Mouse (Mus musculus) embryo, embryonic 11 days (tissue): Measurements from ENCODE around the gene Pcdh15.
A peak's percentile ranks its signal among the peaks of the same experiment; 100 is the strongest.

Source experiments
- DNase-seq: peaks from one replicate; pipeline ENCODE4 v3.0.0-alpha.2; 2015

Pcdh15 gene

DNA sequence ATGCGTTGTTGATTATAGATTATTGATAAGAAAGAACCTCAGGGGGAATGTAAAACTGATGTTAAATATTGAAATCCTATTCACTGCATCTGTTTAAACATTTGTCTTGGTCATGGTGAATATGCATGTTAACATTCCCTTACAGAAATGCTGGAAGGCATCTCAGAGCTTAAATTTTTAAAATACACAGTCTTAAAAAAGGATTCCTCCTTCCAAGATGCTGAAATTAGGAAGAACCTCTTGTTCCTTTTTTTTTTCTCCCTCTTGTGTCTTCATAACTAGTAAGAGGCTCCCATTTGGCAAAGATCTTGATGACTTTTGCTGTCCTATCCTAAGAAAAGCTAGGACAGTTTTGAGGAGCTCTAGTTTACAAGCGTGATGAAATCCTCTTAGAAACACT is 284.9 kb downstream of the Pcdh15 start:
- no peak for DNase-seq

DNA sequence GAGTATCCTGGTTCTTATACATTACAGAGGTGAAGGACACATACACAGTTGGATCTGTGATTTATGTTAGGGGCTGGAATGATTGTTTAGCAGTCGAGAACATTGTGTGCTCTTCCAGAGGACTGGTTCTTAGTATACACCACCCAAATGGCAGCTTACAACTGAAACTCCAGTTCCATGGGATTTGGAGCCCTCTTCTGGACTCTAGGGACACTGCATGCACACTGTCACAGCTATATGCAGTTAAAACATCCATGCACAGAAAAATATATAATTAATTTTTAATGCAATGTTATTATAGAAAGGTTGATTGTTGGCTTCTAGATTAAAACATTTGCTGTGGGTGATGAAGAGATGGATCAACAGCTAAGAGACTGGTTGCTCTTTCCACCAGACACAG is 301.3 kb downstream of the Pcdh15 start:
- peak; percentile 3 for DNase-seq

- no peak for DNase-seq
Observed at GRCm38 (mm10) chr10:73425408-73425807, 326.3 kb downstream of the Pcdh15 start.

GRCm38 (mm10) chr10:73431345-73431744 is 332.2 kb downstream of the Pcdh15 start:
- no peak for DNase-seq

DNA sequence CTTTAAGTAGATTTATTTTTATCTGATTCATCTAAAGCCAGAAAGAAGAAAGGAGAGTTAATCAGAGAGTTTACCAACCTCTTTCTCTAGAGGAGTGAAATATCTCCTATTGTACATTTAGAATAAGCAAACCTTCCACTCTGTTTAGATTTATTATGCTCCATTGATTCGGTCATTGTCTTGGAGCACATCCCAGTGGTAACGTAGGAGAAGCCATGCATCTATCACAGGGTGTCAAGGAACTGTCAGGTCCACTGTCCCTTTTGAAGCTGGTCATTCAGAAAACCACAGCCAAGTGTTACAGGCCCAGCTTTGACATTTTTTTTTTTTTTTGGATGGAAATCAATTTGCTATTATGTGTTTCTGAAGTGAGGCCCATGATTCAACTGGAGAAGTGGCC is 384.9 kb downstream of the Pcdh15 start:
- no peak for DNase-seq

DNA sequence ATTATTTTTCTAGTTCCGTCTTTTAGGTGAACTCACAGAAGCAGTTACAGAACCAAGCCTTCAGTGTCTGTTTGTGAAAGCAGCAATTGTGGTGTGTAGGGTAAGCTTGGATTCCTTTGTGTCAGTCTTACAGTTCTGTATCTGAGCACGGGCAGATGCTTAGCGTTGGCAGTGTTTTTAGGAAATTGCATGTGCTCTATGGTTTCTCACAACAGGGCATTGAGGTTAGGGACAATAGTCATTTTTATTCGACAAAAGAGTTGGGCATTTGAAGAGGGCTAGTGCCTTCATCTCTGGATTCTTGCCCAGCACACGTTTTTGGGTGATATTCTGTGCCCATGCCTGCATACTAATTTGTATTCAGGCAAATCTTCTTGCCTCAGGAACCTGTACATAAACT is 392.5 kb downstream of the Pcdh15 start:
- DNase-seq, result no peak

DNA sequence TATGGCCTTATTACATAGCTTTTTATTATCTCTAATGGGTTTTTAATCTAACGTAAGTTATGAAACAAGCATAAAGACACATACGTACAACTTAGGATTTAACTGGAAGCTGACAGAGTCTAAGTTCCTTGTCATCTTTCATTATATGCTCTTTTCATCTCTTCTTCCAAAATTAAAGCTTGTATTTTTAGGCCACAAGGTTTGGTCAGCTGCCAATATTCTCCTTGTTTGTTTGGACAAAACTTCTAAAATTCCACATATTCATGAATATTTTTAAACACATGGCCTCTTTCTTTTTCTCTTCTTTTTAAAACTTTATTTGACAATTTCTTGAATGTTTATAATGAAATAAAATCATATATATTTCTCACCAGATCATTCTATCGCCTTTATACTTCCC is 415.7 kb downstream of the Pcdh15 start:
- no peak for DNase-seq

DNA sequence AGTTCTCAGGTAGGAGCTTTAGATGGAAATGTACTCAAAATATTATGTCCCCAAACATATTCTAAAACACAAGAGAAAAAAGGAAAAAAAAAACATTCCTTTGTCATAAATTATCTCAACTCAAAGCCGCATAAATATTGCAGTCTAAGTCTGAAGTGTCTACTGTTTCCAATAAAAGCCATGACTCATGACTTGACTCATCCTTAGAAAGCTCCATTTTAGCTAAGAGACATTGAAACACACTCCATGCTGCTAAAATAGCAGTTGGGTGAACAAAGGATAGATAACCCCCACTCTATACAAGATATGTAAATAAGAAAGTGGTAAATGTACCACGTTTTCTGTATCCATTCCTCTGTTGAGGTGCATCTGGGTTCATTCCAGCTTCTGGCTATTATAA is 416.6 kb downstream of the Pcdh15 start:
- no peak for DNase-seq

DNA sequence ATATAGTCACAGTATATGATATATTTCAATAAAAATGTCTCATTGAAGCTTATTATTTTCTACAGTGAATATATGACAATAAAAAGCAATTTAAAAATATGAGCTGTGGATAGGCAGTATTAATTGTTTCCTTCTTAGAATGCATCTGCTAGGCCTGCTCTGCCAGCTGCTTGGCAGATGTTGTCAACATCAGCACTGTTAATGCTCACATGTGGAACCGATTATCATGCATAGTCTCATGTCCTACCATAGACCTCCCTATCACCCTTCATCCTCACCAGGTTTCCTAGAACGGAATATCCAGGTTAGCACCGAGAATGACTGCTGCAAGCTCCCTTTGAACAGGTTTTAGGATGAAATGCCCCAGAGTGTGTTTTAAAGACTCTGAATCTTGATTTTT is 420.3 kb downstream of the Pcdh15 start:
- DNase-seq, result peak; percentile 45

- peak; percentile 4 for DNase-seq
Observed at GRCm38 (mm10) chr10:73552831-73553230, 453.7 kb downstream of the Pcdh15 start.

GRCm38 (mm10) chr10:73564216-73564615 is 465.1 kb downstream of the Pcdh15 start:
- peak; percentile 19 for DNase-seq

DNA sequence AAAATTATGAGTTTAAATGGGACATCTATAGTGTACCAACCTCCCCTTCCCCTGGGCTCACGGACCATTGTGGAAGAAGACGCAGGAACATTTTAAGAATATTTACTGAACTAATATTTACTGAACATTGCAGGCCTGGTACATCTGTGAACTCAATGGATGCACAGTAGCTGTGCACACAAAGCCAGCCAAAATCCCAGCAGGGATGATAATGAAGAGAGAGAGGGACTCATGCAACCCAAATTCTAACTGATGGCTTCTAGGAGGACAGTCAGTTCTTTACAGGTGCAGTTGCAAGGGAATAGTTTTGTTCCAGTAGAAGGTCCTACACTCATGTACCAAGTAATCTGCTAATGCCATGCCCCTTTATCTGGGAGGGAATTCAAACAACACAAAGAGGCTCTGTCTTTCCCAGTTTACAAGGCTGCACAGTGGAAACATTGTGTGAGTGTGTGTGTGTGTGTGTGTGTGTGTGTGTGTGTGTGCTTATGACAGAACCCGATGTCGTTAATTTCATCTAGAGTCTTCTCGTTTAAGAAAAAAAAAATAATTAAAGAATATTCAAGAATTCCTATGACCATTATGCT is 475.7 kb downstream of the Pcdh15 start:
- no peak for DNase-seq

DNA sequence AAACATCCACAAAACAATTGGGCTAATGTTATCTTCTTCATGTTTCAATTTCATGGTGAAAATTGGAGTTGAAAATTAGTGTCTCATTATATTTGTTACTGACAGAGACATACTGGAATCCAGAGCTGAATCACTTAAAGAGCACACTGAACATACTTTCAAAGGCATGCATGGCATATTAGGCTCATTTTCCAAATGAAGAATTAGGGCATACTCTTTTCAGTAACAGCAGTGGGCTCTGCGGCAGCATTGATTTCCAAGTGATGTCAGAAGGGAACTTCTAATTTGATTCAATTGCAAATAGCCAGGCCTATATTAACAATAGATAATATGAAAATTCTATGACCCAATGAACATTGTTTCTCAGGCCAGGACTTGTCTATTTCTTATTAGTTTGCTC is 568.4 kb downstream of the Pcdh15 start:
- no peak for DNase-seq

DNA sequence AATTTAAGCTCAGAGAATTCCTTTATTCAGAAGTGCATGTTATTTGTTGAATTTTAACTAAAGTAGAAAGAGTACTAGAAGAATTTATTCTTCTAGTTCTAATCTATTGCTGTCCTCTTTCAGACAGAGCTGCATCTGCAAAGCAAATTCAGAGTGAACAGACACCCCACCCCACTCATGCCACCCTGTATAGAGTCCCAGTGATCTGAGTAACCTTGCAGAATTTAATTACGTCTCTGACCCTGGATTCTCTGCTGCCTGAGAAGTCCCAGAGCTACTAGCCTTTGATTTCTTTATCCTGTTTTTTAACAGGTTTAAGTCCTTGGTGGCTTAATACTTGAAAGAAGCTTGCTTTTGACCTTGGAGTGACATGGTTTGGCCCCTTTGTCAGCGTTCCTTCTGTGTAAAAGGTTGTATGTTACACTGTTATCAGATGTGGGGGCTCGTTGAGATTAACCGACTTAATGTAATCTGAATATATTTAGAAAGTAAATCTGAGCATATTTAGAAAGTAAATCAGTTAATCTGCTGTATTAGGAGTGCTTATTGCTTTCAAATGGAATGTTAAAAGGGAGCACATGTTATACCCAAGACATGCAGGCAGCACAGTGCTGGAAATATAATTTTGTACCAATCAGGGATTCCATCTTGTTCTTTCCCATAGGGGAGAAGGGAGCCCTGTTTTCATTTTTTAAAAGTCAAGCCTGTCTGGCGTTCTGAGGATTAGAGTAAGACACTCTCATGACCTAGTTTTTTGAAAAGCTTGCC is 601.6 kb downstream of the Pcdh15 start:
- DNase-seq, result no peak

DNA sequence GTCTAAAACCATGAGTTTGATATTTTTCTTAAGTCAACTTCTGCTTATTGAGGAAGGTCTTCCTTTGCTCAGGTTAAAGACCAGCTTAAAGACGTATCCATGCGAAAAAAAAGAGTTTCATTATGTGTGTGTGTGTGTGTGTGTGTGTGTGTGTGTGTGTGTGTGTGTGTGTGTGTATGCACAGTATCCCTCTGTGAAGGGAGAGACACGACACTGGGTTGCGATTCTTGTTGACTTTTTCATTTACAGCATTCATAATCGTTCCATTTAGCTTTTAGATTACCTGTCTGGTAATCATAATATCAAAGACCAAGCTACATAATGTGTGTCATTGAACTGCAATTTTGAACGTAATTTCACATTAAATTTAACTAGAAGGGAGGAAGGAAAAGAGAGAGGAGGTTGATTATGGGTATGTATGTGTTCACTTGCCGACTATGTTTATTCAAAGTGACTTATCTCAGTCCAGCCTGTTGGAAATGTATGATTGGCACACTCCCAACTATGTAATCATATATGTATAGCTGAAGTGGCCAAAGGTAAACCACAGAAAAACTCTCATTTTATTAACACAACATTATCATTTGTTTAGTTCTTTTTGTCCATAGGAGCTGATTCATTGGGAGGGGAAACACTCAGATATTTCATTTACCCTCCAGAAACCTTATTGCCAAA is 626.6 kb downstream of the Pcdh15 start:
- DNase-seq, result no peak

GRCm38 (mm10) chr10:73733246-73733645 is 634.1 kb downstream of the Pcdh15 start:
- DNase-seq, result no peak

DNA sequence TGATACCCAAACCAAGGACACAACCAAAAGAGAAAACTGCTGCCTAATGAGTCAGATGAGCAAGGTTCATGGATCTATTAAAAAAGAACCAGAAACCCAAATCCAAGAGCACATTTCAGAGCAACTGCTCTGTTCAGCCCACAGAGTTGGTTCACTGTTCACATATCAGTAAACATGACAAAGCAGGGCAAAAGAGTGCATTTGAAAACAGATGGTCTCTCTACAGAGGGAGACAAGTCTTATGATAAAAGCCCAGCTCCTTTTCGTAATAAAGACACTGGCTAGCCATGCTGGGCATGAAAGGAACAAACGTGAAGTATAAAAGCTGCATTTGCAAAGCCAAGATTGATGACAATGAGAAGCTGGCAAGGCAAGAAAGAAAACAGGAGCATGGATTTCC is 649.9 kb downstream of the Pcdh15 start:
- no peak for DNase-seq

GRCm38 (mm10) chr10:73753876-73754275 is 654.7 kb downstream of the Pcdh15 start:
- no peak for DNase-seq

DNA sequence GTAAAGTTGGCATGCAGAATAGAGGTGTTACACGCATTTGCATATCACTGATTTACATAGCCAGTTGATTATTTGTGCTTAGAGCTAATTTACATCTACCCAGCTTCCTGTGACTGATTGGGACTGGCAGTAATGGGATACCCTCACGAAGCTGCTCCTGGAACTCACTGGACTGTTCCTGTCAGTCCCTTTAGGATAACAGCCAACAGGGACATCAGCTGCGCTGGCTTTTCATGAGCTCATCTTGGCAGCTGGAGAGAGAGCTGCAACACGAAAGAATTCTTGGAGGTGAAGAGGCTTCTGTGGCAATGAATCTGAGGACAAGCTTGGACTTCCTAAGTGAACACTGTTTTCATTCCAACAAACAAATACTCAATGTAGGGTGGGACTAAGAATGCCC is 683.8 kb downstream of the Pcdh15 start:
- DNase-seq, result no peak

DNA sequence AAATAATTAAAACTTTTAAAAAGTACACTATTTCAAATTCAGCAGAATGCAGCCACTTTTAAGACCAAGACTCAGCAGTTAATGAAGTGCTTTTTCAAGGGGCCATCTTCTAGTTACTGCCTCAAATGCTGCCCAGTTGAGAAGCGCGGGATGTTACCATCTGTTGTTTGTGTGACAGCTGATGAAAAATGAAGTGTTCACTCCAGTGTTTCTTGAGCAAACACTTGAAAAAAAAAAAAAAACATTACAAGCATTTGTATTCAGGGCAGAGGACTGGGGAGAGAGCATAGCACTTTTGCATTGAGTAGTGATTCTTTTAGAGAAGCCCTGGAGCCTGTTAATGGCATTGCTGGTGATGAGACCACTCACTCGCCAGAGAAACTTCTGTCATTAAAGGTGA is 689.0 kb downstream of the Pcdh15 start:
- DNase-seq, result peak; percentile 7

DNA sequence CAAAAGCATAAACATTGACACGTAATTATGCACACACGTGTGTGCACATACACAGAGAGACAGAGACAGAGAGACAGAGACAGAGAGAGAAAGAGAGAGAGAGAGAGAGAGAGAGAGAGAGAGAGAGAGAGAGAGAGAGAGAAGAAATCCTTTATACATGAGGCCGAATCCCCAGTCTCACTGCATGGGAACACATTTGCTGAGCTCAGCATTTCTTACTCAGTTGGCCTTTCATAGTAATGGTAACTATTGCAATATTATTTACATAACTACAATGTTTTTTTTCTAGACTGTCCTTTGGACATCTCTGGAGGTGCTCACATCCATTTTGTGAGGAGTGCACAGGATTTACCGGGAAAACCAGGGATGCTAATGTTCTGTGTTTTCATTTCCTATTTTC is 705.9 kb downstream of the Pcdh15 start:
- DNase-seq, result no peak

GRCm38 (mm10) chr10:73812311-73812710 is 713.2 kb downstream of the Pcdh15 start:
- DNase-seq, result no peak

DNA sequence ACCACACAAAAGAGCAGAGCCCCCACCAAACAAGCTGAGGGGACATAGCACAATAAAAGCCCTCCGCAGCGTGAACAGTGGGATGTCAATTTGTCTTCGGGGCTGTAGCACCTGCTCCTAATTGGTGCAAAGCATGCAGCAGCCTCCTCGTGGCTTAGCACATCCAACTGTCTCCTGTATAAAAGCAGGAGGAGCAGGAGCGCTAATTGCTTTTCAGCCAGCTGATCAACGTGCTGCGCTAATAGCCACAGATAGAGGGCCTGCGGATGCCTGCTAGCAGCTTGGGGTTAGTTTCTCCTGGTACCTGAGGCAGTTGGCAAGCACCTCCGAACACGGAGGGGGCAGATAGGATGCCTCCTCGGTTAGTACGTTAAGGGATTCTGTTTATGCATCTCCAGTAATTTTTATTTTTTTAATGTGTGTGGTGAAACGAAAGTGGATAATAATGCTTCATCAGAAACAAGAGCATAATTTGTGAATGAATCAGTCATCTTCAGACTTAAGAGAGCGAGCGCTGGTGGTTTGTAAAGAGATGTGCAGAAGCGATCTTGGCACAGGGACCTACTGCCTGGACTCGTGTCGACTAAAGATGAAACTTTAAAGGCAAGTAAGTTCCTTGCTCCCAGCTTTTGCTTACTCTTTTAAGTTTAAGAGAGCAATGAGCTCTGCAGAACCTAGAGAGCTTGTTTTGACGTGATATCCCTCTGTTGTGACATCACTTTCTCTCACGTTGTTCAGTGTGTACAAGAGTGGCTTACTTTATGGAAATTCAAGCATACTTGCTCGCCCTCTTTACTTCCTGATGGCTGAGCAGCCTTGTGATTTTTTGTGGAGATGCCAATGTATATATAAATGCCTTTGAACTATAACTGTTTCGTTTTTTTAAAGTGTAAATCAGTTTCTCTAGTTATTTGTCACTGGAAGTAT is 722.8 kb downstream of the Pcdh15 start:
- peak; percentile 50 for DNase-seq
